Comparison of ENCODE assay signal across 34 mouse cellular contexts in genomic region chr6:128649681-128650080, GRCm38 (mm10). TPM values are rescaled to one million over a fixed set of nuclear protein-coding genes. Genes with fewer than 3 reads are reported as not detected.
DNase-seq lines count a peak whose midpoint lies in the region; ATAC-seq and TF ChIP-seq lines count a peak whose summit lies in the region.
"Had no signal": no experiment of that assay in that cellular context is flagged by ENCODE, and none has a peak within 500 bp of the region (broad histone marks: within the 10 kb centered on the region; RNA-seq: fewer than 3 reads in every experiment).

No protein-coding gene starts in this region.

- H3K4me2 ChIP-seq in kidney, embryonic 16.5 days (replicated peaks; ENCODE audit: low read depth, low read length): no peak overlapping the region
- H3K4me2 ChIP-seq in kidney, postnatal 0 days (ENCODE audit: low read length): no peak overlapping the region
- no peak overlapping the region for H3K4me2 ChIP-seq in lung, embryonic 14.5 days
- no peak overlapping the region for H3K4me2 ChIP-seq in lung, postnatal 0 days (replicated peaks; ENCODE audit: low read depth, low read length)
- no peak overlapping the region for H3K4me2 ChIP-seq in forebrain, embryonic 11.5 days (ENCODE audit: low read depth, low read length, severe bottlenecking)
- H3K4me2 ChIP-seq: embryonic facial prominence, embryonic 13.5 days; heart, embryonic 11.5 days; hindbrain, embryonic 12.5 days had no signal

- H3K4me1 ChIP-seq in kidney, adult 2 months (ENCODE audit: control insufficient read depth, insufficient read depth, low read length): peaks cover 3% of the 10 kb centered on the region; the same call in 1 of the 2 replicates
- no peaks in the 10 kb centered on the region for H3K4me1 ChIP-seq in kidney, embryonic 16.5 days (ENCODE audit: insufficient read depth, low read length)
- H3K4me1 ChIP-seq in kidney, postnatal 0 days (replicated peaks; ENCODE audit: insufficient read depth, low read length): no peaks in the 10 kb centered on the region
- H3K4me1 ChIP-seq in lung, embryonic 14.5 days (ENCODE audit: insufficient read depth): no peaks in the 10 kb centered on the region
- H3K4me1 ChIP-seq in lung, postnatal 0 days (ENCODE audit: insufficient read depth, low read depth, low read length): no peaks in the 10 kb centered on the region
- no peaks in the 10 kb centered on the region for H3K4me1 ChIP-seq in forebrain, embryonic 11.5 days (replicated peaks; ENCODE audit: control insufficient read depth, insufficient read depth, low read length)
- H3K4me1 ChIP-seq: embryonic facial prominence, embryonic 10.5 days; embryonic facial prominence, embryonic 13.5 days; hindbrain, embryonic 12.5 days had no signal

- H3K27me3 ChIP-seq in kidney, adult 2 months (replicated peaks; ENCODE audit: control insufficient read depth, insufficient read depth, low read length): no peaks in the 10 kb centered on the region
- H3K27me3 ChIP-seq in kidney, embryonic 16.5 days (ENCODE audit: insufficient read depth, low read length): no peaks in the 10 kb centered on the region
- H3K27me3 ChIP-seq in kidney, postnatal 0 days (ENCODE audit: insufficient read depth, low read length): no peaks in the 10 kb centered on the region
- no peaks in the 10 kb centered on the region for H3K27me3 ChIP-seq in lung, embryonic 14.5 days (ENCODE audit: insufficient read depth, low read length)
- H3K27me3 ChIP-seq in lung, postnatal 0 days (replicated peaks; ENCODE audit: insufficient read depth, low read length): no peaks in the 10 kb centered on the region
- no peaks in the 10 kb centered on the region for H3K27me3 ChIP-seq in forebrain, embryonic 11.5 days (ENCODE audit: control insufficient read depth, insufficient read depth, low read length)
- H3K27me3 ChIP-seq: embryonic facial prominence, embryonic 13.5 days; hindbrain, embryonic 12.5 days had no signal

- no peak overlapping the region for H3K4me3 ChIP-seq in kidney, adult 2 months (ENCODE audit: insufficient read depth, low read depth, low read length)
- H3K4me3 ChIP-seq in kidney, embryonic 16.5 days (ENCODE audit: low read length): no peak overlapping the region
- H3K4me3 ChIP-seq in kidney, postnatal 0 days (replicated peaks; ENCODE audit: low read depth, low read length): no peak overlapping the region
- H3K4me3 ChIP-seq in lung, embryonic 14.5 days (ENCODE audit: low read depth, low read length): no peak overlapping the region
- H3K4me3 ChIP-seq in lung, postnatal 0 days (ENCODE audit: low read depth, low read length): no peak overlapping the region
- no peak overlapping the region for H3K4me3 ChIP-seq in forebrain, embryonic 11.5 days (ENCODE audit: low read depth, low read length)
- H3K4me3 ChIP-seq: embryonic facial prominence, embryonic 10.5 days; embryonic facial prominence, embryonic 13.5 days; erythroblast, embryonic 14.5 days; gastrocnemius, adult 2 months; hindbrain, embryonic 12.5 days had no signal

- H3K9me3 ChIP-seq in kidney, embryonic 16.5 days (ENCODE audit: low read length): no peaks in the 10 kb centered on the region
- H3K9me3 ChIP-seq in kidney, postnatal 0 days (replicated peaks; ENCODE audit: low read length): no peaks in the 10 kb centered on the region
- no peaks in the 10 kb centered on the region for H3K9me3 ChIP-seq in lung, embryonic 14.5 days (ENCODE audit: low read depth, low read length)
- H3K9me3 ChIP-seq in lung, postnatal 0 days (ENCODE audit: low read length): no peaks in the 10 kb centered on the region
- H3K9me3 ChIP-seq in forebrain, embryonic 11.5 days (ENCODE audit: control insufficient read depth, low read length): no peaks in the 10 kb centered on the region
- H3K9me3 ChIP-seq: embryonic facial prominence, embryonic 10.5 days; embryonic facial prominence, embryonic 13.5 days; hindbrain, embryonic 12.5 days had no signal

- 50% methylated on average over 3 of the region's 3 CpGs for WGBS in kidney, adult 2 months
- WGBS in kidney, embryonic 16.5 days: 66% methylated on average over 3 of the region's 3 CpGs
- 63% methylated on average over 3 of the region's 3 CpGs for WGBS in kidney, postnatal 0 days
- 51% methylated on average over 3 of the region's 3 CpGs for WGBS in lung, embryonic 14.5 days
- WGBS in lung, postnatal 0 days: 61% methylated on average over 3 of the region's 3 CpGs
- WGBS in forebrain, embryonic 11.5 days: 92% methylated on average over 3 of the region's 3 CpGs

- no peaks in the 10 kb centered on the region for H3K36me3 ChIP-seq in kidney, adult 2 months (ENCODE audit: control insufficient read depth, insufficient read depth, low read length)
- no peaks in the 10 kb centered on the region for H3K36me3 ChIP-seq in kidney, embryonic 16.5 days (ENCODE audit: insufficient read depth, low read length)
- no peaks in the 10 kb centered on the region for H3K36me3 ChIP-seq in kidney, postnatal 0 days (ENCODE audit: insufficient read depth, low read length)
- no peaks in the 10 kb centered on the region for H3K36me3 ChIP-seq in lung, embryonic 14.5 days (ENCODE audit: insufficient read depth)
- no peaks in the 10 kb centered on the region for H3K36me3 ChIP-seq in lung, postnatal 0 days (ENCODE audit: insufficient read depth, low read length)
- no peaks in the 10 kb centered on the region for H3K36me3 ChIP-seq in forebrain, embryonic 11.5 days (ENCODE audit: control insufficient read depth, insufficient read depth, low read length)
- H3K36me3 ChIP-seq: embryonic facial prominence, embryonic 10.5 days; embryonic facial prominence, embryonic 13.5 days; hindbrain, embryonic 12.5 days had no signal

- DNase-seq in kidney, adult 2 months: peak; percentile 54
- peak; percentile 2 for DNase-seq in kidney, postnatal 0 days (ENCODE audit: low spot score)
- DNase-seq in kidney, adult 18-20 months: no peak
- DNase-seq in lung, embryonic 14.5 days: peak; percentile 17
- DNase-seq in lung, postnatal 0 days (ENCODE audit: low spot score): no peak
- DNase-seq in layer of hippocampus, postnatal 14 days (ENCODE audit: low spot score in 2 of 2): no peak
- DNase-seq in forebrain, embryonic 11.5 days (ENCODE audit: low spot score): no peak
- DNase-seq: adrenal gland, adult 8-10 months; adrenal gland, postnatal 25 days; cerebellum, adult 11-12 months; cerebellum, adult 8-10 months; cerebellum, postnatal 10 days; cerebellum, postnatal 36 days; forebrain, postnatal 0 days; gastrocnemius, adult 2 months; gastrocnemius, postnatal 14 days had no signal

- ATAC-seq in kidney, embryonic 16.5 days (ENCODE audit: low FRiP score, low TSS enrichment): no peak
- ATAC-seq in kidney, postnatal 0 days (replicated peaks; ENCODE audit: low FRiP score, low read depth): no peak
- ATAC-seq in lung, embryonic 14.5 days (ENCODE audit: insufficient read depth): no peak
- ATAC-seq in lung, postnatal 0 days: no peak
- no peak for ATAC-seq in forebrain, embryonic 11.5 days (replicated peaks; ENCODE audit: low FRiP score)
- ATAC-seq: activated CD4-positive, CD25-positive, alpha-beta regulatory T cell, adult 4 months; forebrain, embryonic 14.5 days; forebrain, postnatal 0 days had no signal

- H3K27ac ChIP-seq in kidney, adult 2 months (ENCODE audit: insufficient read depth, low read depth, low read length): peak overlapping the region; percentile 5; the same call in 1 of the 2 replicates
- no peak overlapping the region for H3K27ac ChIP-seq in kidney, embryonic 16.5 days (ENCODE audit: low read length)
- H3K27ac ChIP-seq in kidney, postnatal 0 days: no peak overlapping the region
- H3K27ac ChIP-seq in lung, embryonic 14.5 days (ENCODE audit: low read depth): no peak overlapping the region
- H3K27ac ChIP-seq in lung, postnatal 0 days (ENCODE audit: low read length): no peak overlapping the region
- no peak overlapping the region for H3K27ac ChIP-seq in forebrain, embryonic 11.5 days (ENCODE audit: low read depth, low read length)
- H3K27ac ChIP-seq: embryonic facial prominence, embryonic 10.5 days; embryonic facial prominence, embryonic 13.5 days; gastrocnemius, adult 2 months; hindbrain, embryonic 12.5 days had no signal

- no peak for TF ChIP-seq POLR2A in kidney, adult 2 months (IDR thresholded peaks at IDR 0.05; ENCODE audit: low read depth, low read length)

- TF ChIP-seq CTCF in kidney, adult 2 months (conservative IDR thresholded peaks at IDR 0.05; ENCODE audit: insufficient read depth, insufficient read length, low read depth, low read length): no peak
- no peak for TF ChIP-seq CTCF in kidney, postnatal 0 days (IDR thresholded peaks at IDR 0.05; ENCODE audit: low read depth)
- no peak for TF ChIP-seq CTCF in lung, embryonic 14.5 days (IDR thresholded peaks at IDR 0.05; ENCODE audit: low read depth)
- TF ChIP-seq CTCF in lung, postnatal 0 days (IDR thresholded peaks at IDR 0.05): no peak

- no peak overlapping the region for H3K9ac ChIP-seq in kidney, embryonic 16.5 days (replicated peaks; ENCODE audit: low read length)
- H3K9ac ChIP-seq in kidney, postnatal 0 days (ENCODE audit: low read depth, low read length): no peak overlapping the region
- H3K9ac ChIP-seq in lung, embryonic 14.5 days: no peak overlapping the region
- H3K9ac ChIP-seq in lung, postnatal 0 days (replicated peaks; ENCODE audit: low read depth): no peak overlapping the region
- no peak overlapping the region for H3K9ac ChIP-seq in forebrain, embryonic 11.5 days (ENCODE audit: low read length)
- H3K9ac ChIP-seq: embryonic facial prominence, embryonic 13.5 days; forebrain, postnatal 0 days; hindbrain, embryonic 12.5 days had no signal

- no peak for TF ChIP-seq EP300 in lung, postnatal 0 days (IDR thresholded peaks at IDR 0.05)

RNA-seq across cellular contexts. Expression of gene Clec2h, which starts 12.5 kb away (rescaled TPM):
- 43.8 and 53.2 TPM in 2 replicates for polyA plus RNA-seq in kidney, adult 2 months (2012; rRNA removed)
- 0.08 and 0.19 TPM in 2 replicates for polyA plus RNA-seq in kidney, embryonic 16.5 days (2015; fragmentation: Nextera tagmentation; extraction: Ambion mirVana)
- 1.9 and 2.2 TPM in 2 replicates for polyA plus RNA-seq in kidney, postnatal 0 days (2015; fragmentation: Nextera tagmentation; extraction: Ambion mirVana)
- not detected in 2 replicates for polyA plus RNA-seq in lung, embryonic 14.5 days (2014; fragmentation: Nextera tagmentation; extraction: Ambion mirVana)
- polyA plus RNA-seq in lung, postnatal 0 days (2015; fragmentation: Nextera tagmentation; extraction: Ambion mirVana): not detected in 2 replicates
- not detected for total RNA-seq in layer of hippocampus, postnatal 14 days (2021)
- not detected in 2 replicates for polyA plus RNA-seq in forebrain, embryonic 11.5 days (2014; fragmentation: Nextera tagmentation; extraction: Ambion mirVana)
- total RNA-seq: ES-E14; forebrain, postnatal 0 days; gastrocnemius, adult 2 months; gastrocnemius, postnatal 14 days; gastrocnemius, postnatal 4 days; hematopoietic stem cell, adult 5-6 weeks had no signal
- polyA plus RNA-seq: activated CD4-positive, CD25-positive, alpha-beta regulatory T cell, adult 4 months; brain, embryonic 14.5 days; cortical plate, adult 2 months; embryonic facial prominence, embryonic 10.5 days; embryonic facial prominence, embryonic 13.5 days; erythroblast, embryonic 14.5 days; forebrain, embryonic 14.5 days; forebrain, postnatal 0 days; frontal cortex, adult 2 months; heart, embryonic 11.5 days; heart, embryonic 14.5 days; heart, postnatal 0 days; hindbrain, embryonic 12.5 days had no signal

RNA-seq across cellular contexts. Expression of gene Klrb1a, which starts 26.3 kb away (rescaled TPM):
- 0.20 and 0.35 TPM in 2 replicates for polyA plus RNA-seq in kidney, adult 2 months (2012; rRNA removed)
- polyA plus RNA-seq in kidney, embryonic 16.5 days (2015; fragmentation: Nextera tagmentation; extraction: Ambion mirVana): not detected in 2 replicates
- 0.54 and 0.66 TPM in 2 replicates for polyA plus RNA-seq in kidney, postnatal 0 days (2015; fragmentation: Nextera tagmentation; extraction: Ambion mirVana)
- polyA plus RNA-seq in lung, embryonic 14.5 days (2014; fragmentation: Nextera tagmentation; extraction: Ambion mirVana): not detected in 2 replicates
- not detected in 2 replicates for polyA plus RNA-seq in lung, postnatal 0 days (2015; fragmentation: Nextera tagmentation; extraction: Ambion mirVana)
- total RNA-seq in layer of hippocampus, postnatal 14 days (2021): not detected
- not detected in 2 replicates for polyA plus RNA-seq in forebrain, embryonic 11.5 days (2014; fragmentation: Nextera tagmentation; extraction: Ambion mirVana)
- total RNA-seq: adrenal gland, adult 8-10 months; adrenal gland, postnatal 25 days; ES-E14; forebrain, postnatal 0 days; gastrocnemius, adult 2 months; gastrocnemius, postnatal 14 days; gastrocnemius, postnatal 4 days; heart, adult 8-10 months; heart, postnatal 25 days had no signal
- polyA plus RNA-seq: cortical plate, adult 2 months; embryonic facial prominence, embryonic 10.5 days; embryonic facial prominence, embryonic 13.5 days; erythroblast, embryonic 14.5 days; forebrain, embryonic 14.5 days; forebrain, postnatal 0 days; frontal cortex, adult 2 months; heart, embryonic 11.5 days; heart, embryonic 14.5 days; heart, postnatal 0 days; hindbrain, embryonic 12.5 days had no signal

Comparison
In these comparisons a context has a peak if more than half of its experiments do, and no peak if none do; other contexts are left out.
1. DNase-seq: peak in kidney, adult 2 months (single experiment), kidney, postnatal 0 days (single experiment) and lung, embryonic 14.5 days (single experiment); none in kidney, adult 18-20 months (single experiment), lung, postnatal 0 days (single experiment), layer of hippocampus, postnatal 14 days (0 of 2) and forebrain, embryonic 11.5 days (single experiment).
2. RNA of gene Clec2h, which starts 12.5 kb away (polyA plus RNA-seq): 43.8 to 53.2 TPM in kidney, adult 2 months; 1.9 to 2.2 TPM in kidney, postnatal 0 days, 0.08 to 0.19 TPM in kidney, embryonic 16.5 days, not detected in lung, embryonic 14.5 days, not detected in lung, postnatal 0 days and not detected in forebrain, embryonic 11.5 days; every median in the first group is over 10 times any median in the second.